Mouse (Mus musculus): Measurements from ENCODE around the gene Ms4a2. TPM values are rescaled to one million over a fixed set of nuclear protein-coding genes. Genes with fewer than 3 reads are reported as not detected.

Ms4a2 gene
- not detected in 2 replicates for polyA plus RNA-seq (2012; ENCODE audit: insufficient read depth, insufficient read length, low replicate concordance, missing spikeins)

DNA sequence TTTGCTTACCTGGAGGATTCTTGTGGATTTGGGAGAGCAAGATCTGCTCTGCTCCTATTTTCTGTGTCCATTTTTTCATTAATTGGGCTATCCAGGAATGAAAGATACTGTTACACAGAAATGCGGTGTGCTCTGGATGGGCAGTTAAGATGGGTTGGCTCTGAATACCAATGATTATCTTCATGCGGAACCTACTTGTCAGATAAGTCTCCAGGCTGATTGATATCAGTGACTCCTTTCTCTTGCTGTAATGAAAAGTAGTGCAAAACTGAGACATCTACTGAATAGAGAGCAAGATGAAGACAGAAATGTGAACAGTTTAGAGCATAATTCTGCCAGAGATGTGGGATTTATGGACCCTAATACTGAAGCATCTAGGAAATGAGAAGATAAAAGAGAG, at the start of gene Ms4a2:
Gene Ms4a2 (minus strand): TSS at position 169 of the 400 bp plus-strand sequence.
- Histone ChIP-seq H3K27ac (ENCODE audit: insufficient read depth, low read depth, low read length) (no peak within 1 kb of the TSS), H3K4me1 (ENCODE audit: control insufficient read depth, insufficient read depth, low read length) (no peaks in the 10 kb centered on the region), H3K4me3 (ENCODE audit: insufficient read depth, low read depth, low read length) (no peak within 1 kb of the TSS)
- 94% methylated on average over 2 of the region's 2 CpGs for WGBS
- TF ChIP-seq POLR2A (IDR thresholded peaks at IDR 0.05; ENCODE audit: insufficient read depth, low read depth, low read length) (no peak), CTCF (IDR thresholded peaks at IDR 0.05; ENCODE audit: insufficient read depth, low read depth, low read length) (no peak)

DNA sequence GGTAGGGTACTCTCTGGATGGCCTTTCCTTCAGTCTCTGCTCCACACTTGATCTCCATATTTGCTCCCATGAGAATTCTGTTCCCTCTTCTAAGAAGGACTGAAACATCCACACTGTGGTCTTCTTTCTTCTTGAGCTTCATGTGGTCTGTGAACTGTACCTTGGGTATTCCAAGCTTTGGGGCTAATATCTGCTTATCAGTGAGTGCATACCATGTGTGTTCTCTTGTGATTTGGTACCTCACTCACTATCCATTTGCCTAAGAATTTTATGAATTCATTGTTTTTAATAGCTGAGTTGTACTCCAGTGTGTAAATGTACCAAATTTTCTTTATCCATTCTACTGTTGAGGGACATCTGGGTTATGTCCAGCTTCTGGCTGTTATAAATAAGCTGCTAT, 38.0 kb upstream of the Ms4a2 start:
- TF ChIP-seq POLR2A (IDR thresholded peaks at IDR 0.05; ENCODE audit: insufficient read depth, low read depth, low read length) (no peak), CTCF (IDR thresholded peaks at IDR 0.05; ENCODE audit: insufficient read depth, low read depth, low read length) (no peak)
- H3K27ac ChIP-seq (ENCODE audit: insufficient read depth, low read depth, low read length): no peak overlapping the region
- no peaks in the 10 kb centered on the region for H3K4me1 ChIP-seq (ENCODE audit: control insufficient read depth, insufficient read depth, low read length)
- no peak overlapping the region for H3K4me3 ChIP-seq (ENCODE audit: insufficient read depth, low read depth, low read length)

DNA sequence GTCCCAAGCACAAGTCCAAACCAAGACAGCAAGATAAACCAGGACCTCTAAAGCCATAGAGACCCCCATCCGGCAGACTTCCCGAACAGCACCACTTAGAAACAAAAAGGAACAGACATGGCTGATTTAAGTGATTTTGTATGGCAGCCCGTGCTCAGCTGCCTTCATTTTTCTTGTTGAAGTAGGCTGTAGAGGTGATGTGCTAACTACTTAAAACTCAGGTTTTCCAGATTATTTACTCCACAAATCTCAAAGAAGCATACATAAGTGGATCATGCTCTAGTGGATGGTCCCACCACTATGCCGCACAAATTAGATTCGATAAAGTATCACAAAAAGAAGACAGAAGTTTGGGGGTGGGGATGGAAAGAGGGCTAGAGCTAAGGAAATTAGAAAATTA, 36.9 kb upstream of the Ms4a2 start, which contains the start of gene Oosp2:
Gene Oosp2 (minus strand): TSS at position 101 of the 400 bp plus-strand sequence.
- no peak within 1 kb of the TSS for H3K27ac ChIP-seq (ENCODE audit: insufficient read depth, low read depth, low read length)
- no peaks in the 10 kb centered on the region for H3K4me1 ChIP-seq (ENCODE audit: control insufficient read depth, insufficient read depth, low read length)
- H3K4me3 ChIP-seq (ENCODE audit: insufficient read depth, low read depth, low read length): no peak within 1 kb of the TSS
- WGBS: 89% methylated on average over 5 of the region's 5 CpGs
- TF ChIP-seq POLR2A (IDR thresholded peaks at IDR 0.05; ENCODE audit: insufficient read depth, low read depth, low read length): no peak
- no peak for TF ChIP-seq CTCF (IDR thresholded peaks at IDR 0.05; ENCODE audit: insufficient read depth, low read depth, low read length)

DNA sequence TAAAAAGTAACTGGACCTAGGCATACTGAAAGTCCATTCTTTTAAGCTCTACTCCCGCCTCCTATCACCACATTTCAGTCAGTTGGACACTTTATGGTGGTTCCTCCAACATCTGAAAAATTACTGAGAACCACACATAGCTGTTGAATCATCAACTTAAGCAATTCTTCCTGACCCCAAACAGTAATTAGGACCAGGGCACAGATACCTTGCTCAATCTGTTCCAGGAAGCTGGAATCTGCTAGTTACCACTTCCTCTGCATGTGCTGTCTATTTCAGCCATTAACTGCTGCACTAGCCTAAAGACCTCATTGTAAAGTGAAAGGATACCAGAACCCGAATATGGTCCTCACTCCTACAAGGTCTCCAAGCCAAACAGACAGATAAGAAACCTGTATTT, 35.6 kb upstream of the Ms4a2 start:
- TF ChIP-seq POLR2A (IDR thresholded peaks at IDR 0.05; ENCODE audit: insufficient read depth, low read depth, low read length): no peak
- no peak for TF ChIP-seq CTCF (IDR thresholded peaks at IDR 0.05; ENCODE audit: insufficient read depth, low read depth, low read length)
- 74% methylated on average over 2 of the region's 2 CpGs for WGBS

DNA sequence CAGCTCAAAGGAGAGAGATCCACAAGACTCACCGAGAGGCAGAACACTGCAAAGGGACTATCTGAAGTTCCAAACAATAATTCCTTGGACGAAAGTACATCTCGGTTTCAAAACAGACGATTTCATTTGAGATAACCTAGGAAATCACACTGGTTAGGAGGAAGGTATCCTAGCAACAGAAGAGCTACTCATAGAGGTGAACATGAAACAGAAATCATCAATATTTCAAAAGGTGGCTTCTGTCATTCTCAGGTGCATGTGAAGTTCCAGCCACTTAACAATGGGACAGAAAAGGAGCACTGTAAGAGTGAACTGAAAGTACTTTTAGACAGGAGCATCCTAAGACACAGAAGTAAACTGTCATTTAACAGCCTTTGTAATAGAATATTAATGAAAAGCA, 26.0 kb upstream of the Ms4a2 start:
- TF ChIP-seq POLR2A (IDR thresholded peaks at IDR 0.05; ENCODE audit: insufficient read depth, low read depth, low read length) (no peak), CTCF (IDR thresholded peaks at IDR 0.05; ENCODE audit: insufficient read depth, low read depth, low read length) (no peak)
- Histone ChIP-seq H3K4me3 (ENCODE audit: insufficient read depth, low read depth, low read length) (no peak overlapping the region), H3K4me1 (ENCODE audit: control insufficient read depth, insufficient read depth, low read length) (no peaks in the 10 kb centered on the region), H3K27ac (ENCODE audit: insufficient read depth, low read depth, low read length) (no peak overlapping the region)
- 84% methylated on average over 4 of the region's 4 CpGs for WGBS

More for the DNA sequence above, 35.6 kb upstream of the Ms4a2 start:
- Histone ChIP-seq H3K4me3 (ENCODE audit: insufficient read depth, low read depth, low read length) (no peak overlapping the region), H3K27ac (ENCODE audit: insufficient read depth, low read depth, low read length) (no peak overlapping the region), H3K4me1 (ENCODE audit: control insufficient read depth, insufficient read depth, low read length) (no peaks in the 10 kb centered on the region)

DNA sequence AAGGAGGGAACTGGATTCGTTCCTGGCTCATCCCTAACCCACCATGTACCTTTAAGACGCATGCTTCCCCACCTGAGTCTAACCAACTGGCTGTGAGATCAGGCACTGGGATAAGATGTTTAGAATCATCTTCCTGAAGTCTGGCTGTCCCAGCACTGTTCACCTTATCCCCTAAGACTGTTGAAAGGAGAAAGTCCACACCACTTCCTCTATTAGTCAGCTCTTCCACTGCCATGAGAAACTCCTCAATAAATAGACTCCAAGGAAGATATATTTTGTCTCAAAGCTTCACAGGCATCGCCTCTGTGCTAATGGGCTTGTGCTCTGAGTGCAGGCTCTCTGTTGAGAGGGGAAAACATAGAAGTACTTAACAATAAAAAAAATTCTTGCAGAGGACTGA, 22.6 kb upstream of the Ms4a2 start:
- no peak overlapping the region for H3K27ac ChIP-seq (ENCODE audit: insufficient read depth, low read depth, low read length)
- TF ChIP-seq CTCF (IDR thresholded peaks at IDR 0.05; ENCODE audit: insufficient read depth, low read depth, low read length) (no peak), POLR2A (IDR thresholded peaks at IDR 0.05; ENCODE audit: insufficient read depth, low read depth, low read length) (no peak)
- no peaks in the 10 kb centered on the region for H3K4me1 ChIP-seq (ENCODE audit: control insufficient read depth, insufficient read depth, low read length)
- H3K4me3 ChIP-seq (ENCODE audit: insufficient read depth, low read depth, low read length): no peak overlapping the region
- 81% methylated on average over 3 of the region's 3 CpGs for WGBS

DNA sequence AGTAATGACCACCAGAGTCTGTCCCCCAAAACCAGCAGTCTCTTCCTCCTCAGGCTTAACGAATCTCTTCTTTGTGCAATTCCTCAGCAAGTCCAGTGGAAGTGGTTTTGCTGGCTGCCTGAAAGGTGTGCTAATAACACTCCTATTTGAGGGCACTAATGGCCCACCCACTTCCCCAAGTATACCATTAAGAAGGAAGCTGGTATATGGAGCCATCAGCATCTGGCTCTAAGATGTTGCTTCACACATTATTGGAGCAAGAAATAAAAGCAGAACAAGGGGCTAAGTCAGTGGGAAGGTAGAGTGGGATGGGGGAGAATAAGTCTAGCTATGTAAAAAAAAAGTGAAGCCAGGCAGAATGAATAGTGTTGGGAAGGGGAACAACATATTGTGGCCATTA, 17.2 kb upstream of the Ms4a2 start, which contains the start of gene Ms4a3:
Gene Ms4a3 (minus strand): TSS at position 120 of the 400 bp plus-strand sequence.
- Histone ChIP-seq H3K4me1 (ENCODE audit: control insufficient read depth, insufficient read depth, low read length) (no peaks in the 10 kb centered on the region), H3K4me3 (ENCODE audit: insufficient read depth, low read depth, low read length) (no peak within 1 kb of the TSS), H3K27ac (ENCODE audit: insufficient read depth, low read depth, low read length) (no peak within 1 kb of the TSS)
- TF ChIP-seq POLR2A (IDR thresholded peaks at IDR 0.05; ENCODE audit: insufficient read depth, low read depth, low read length) (no peak), CTCF (IDR thresholded peaks at IDR 0.05; ENCODE audit: insufficient read depth, low read depth, low read length) (no peak)
- WGBS: 73% methylated on average over 1 of the region's 1 CpGs

DNA sequence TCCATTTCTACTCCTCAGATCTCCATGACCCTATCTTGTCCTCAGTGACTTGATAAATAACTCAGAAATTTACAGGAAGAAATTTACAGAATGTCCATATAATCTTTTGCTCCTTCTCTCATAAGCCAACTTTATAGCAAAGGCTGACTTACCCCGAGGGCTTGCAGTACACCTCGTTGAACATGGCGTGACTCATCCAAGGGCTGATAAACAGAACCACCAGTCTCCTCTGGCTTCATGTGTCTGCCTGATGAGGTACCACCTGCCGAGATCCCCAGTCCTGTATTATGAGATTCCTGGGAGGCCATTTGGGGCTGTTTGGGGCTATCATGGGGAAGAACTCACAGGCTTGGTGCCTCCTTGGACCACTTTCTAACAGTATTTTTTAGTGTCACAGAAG, 15.5 kb upstream of the Ms4a2 start:
- Histone ChIP-seq H3K4me1 (ENCODE audit: control insufficient read depth, insufficient read depth, low read length) (no peaks in the 10 kb centered on the region), H3K27ac (ENCODE audit: insufficient read depth, low read depth, low read length) (no peak overlapping the region), H3K4me3 (ENCODE audit: insufficient read depth, low read depth, low read length) (no peak overlapping the region)
- WGBS: 84% methylated on average over 4 of the region's 4 CpGs
- TF ChIP-seq POLR2A (IDR thresholded peaks at IDR 0.05; ENCODE audit: insufficient read depth, low read depth, low read length): no peak
- no peak for TF ChIP-seq CTCF (IDR thresholded peaks at IDR 0.05; ENCODE audit: insufficient read depth, low read depth, low read length)

DNA sequence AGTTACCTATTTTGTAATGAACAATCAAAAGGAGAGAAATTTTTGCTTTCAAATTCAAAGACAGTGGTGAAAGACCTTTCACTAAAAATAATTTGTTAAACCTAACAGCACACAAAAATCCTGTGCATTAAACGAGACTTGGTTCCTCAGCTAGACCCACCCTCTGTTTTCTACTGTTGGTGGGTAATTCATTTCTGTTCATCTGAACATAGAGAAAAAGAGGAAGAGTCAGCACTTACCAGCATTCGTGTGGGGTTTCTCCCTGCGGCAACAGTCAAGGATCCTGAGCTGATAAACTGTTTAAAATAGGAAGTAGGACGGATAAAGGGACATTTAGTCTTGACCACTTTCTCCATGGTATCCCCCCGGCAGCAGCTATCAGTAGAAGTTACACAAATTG, 12.1 kb upstream of the Ms4a2 start:
- no peak overlapping the region for H3K4me3 ChIP-seq (ENCODE audit: insufficient read depth, low read depth, low read length)
- no peaks in the 10 kb centered on the region for H3K4me1 ChIP-seq (ENCODE audit: control insufficient read depth, insufficient read depth, low read length)
- TF ChIP-seq CTCF (IDR thresholded peaks at IDR 0.05; ENCODE audit: insufficient read depth, low read depth, low read length) (no peak), POLR2A (IDR thresholded peaks at IDR 0.05; ENCODE audit: insufficient read depth, low read depth, low read length) (no peak)
- H3K27ac ChIP-seq (ENCODE audit: insufficient read depth, low read depth, low read length): no peak overlapping the region
- WGBS: 84% methylated on average over 5 of the region's 5 CpGs

DNA sequence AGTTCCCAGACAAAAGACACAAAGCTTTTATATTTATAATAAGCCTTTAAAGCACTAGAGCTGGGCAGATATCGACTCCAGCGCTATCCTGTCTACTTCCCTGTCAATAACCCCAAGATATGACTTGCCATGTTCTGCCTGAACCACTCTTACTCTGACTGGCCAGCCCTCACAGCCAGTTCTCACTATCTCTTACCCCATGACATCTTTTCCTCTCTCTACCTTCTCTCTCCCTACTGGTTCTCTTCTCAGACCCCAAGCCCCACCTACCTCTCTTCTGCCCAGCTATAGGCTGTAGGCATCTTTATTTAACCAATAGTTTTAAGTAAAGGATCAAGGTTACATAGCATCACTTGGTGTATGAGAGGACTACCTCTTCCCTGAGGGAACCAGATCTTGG, 10.8 kb upstream of the Ms4a2 start:
- no peak overlapping the region for H3K4me3 ChIP-seq (ENCODE audit: insufficient read depth, low read depth, low read length)
- no peak overlapping the region for H3K27ac ChIP-seq (ENCODE audit: insufficient read depth, low read depth, low read length)
- no peak for TF ChIP-seq CTCF (IDR thresholded peaks at IDR 0.05; ENCODE audit: insufficient read depth, low read depth, low read length)
- no peak for TF ChIP-seq POLR2A (IDR thresholded peaks at IDR 0.05; ENCODE audit: insufficient read depth, low read depth, low read length)
- WGBS: 69% methylated on average over 2 of the region's 2 CpGs
- H3K4me1 ChIP-seq (ENCODE audit: control insufficient read depth, insufficient read depth, low read length): no peaks in the 10 kb centered on the region
